Mouse (Mus musculus) hematopoietic stem cell, adult 5-6 weeks (primary cell): Measurements from ENCODE around the gene Slc35a1. TPM values are rescaled to one million over a fixed set of nuclear protein-coding genes. Genes with fewer than 3 reads are reported as not detected.
A peak's percentile ranks its signal among the peaks of the same experiment; 100 is the strongest.

Source experiments
- ATAC-seq, 2 experiments: fragments of 125-278 bp in 1 of 2; replicated peaks in 1 of 2; 2 replicates each; pipeline ENCODE4 v1.8.0; 2016 to 2017; ENCODE audit warnings: inconsistent platforms in 2 of 2, mild to moderate bottlenecking in 2 of 2, moderate number of reproducible peaks in 2 of 2, low read depth in 1 of 2, moderate TSS enrichment in 1 of 2; ENCODE audit not compliant: low FRiP score in 2 of 2, poor library complexity in 2 of 2, severe bottlenecking in 2 of 2, insufficient read depth in 1 of 2, low TSS enrichment in 1 of 2
- total RNA-seq: library from RNA; stranded (forward); fragments of 172-1452, 232-1000 nt; gene quantifications from 2 replicates; pipeline ENCODE4 v1.2.3, GENCODE M21; 2017

The Slc35a1 gene
- total RNA-seq, 1 experiment from 2014 or later, result 44.1 TPM

DNA sequence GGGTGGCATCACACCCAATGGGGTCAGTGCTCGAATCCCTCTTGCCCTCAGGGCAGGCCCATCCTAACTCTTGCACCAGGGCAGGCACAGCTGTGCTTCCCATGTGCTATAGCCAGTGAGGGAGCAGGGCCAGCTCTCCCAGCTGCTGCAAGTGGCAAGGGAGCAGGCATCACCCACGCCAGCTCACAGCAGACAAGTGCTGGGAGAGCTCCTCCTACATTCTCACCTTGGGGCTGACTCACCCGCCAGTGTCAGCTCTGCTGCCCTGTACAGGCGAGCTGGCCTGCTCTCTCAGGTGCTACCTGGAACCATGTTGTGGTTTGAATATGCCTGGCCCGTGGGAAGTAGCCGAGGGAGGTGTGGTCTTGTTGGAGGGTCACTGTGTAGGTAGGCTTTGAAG is 25.3 kb downstream of the Slc35a1 start:
- ATAC-seq, result no peak

DNA sequence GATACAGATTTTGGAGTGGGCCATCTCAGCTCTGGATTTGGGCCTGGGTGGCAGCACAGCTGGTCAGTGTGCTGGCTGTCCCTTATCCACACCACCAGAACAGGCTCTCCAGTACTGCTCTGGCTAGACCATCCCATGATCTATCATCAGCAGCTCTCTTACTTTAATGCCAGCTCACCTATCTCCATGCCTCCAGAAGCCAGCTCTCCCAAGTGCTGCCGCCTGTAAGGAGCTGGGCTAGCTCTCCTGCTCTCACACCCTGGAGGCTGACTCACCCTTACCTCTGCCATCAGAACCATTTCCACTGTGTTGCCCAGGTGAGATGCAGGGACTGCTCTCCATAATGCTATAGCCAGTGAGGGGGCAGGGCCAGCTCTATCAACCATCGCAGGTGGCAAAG is 25.7 kb downstream of the Slc35a1 start:
- ATAC-seq, result no peak

DNA sequence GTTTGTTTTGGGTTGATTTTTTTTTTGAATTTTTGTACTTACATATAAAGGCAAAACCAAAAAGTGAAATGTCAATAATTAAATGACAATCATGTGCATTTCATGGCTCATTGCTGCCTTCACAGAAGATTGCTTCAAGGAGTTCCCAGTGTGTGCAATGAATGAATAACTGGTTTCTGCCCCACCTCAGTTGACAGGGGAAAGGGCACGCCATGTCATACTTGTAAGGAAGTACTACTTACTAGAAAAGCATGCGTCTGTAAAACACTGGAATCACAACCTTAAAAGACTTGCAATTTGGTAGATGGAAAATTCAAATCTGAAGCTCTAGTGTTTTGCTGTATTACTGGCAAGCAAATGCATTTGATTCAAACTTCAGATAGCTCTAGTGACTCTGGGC is 28.2 kb downstream of the Slc35a1 start:
- ATAC-seq, result no peak

DNA sequence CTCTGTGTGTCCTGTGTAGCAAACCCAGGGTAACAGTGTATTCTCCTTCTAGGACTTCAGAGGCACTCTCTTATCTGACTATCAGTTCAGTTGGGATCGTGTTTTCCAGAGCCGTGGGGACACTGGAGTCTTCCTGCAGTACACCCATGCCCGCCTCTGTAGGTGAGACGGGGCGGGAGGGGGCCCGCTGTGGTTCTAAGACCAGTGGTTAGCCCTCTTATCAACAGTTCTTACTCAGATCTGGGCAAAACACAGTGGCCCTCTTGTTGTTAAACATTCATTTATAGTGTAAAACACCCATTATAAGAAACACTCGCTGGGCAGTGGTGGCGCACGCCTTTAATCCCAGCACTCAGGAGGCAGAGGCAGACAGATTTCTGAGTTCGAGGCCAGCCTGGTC is 31.1 kb downstream of the Slc35a1 start:
- ATAC-seq, result no peak

DNA sequence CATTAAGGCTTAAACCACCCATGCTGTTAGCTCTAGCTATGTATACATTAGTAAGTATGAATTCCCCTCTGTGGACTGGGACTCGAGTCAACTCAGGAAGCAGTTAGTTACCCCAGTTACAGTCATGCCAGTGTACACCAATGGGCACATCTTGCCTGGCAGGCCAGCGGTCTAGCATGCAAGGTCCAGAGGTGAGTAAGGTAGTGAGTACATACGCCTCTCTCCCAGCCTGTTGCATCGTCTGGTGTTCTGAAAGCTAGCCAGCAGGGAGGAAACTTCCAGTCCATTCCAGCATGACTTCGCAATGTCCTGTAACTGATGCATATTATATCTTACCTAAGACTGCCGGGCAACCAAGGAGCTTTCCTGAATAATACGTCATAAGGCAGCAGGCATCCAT is 34.1 kb downstream of the Slc35a1 start:
- ATAC-seq, result no peak

DNA sequence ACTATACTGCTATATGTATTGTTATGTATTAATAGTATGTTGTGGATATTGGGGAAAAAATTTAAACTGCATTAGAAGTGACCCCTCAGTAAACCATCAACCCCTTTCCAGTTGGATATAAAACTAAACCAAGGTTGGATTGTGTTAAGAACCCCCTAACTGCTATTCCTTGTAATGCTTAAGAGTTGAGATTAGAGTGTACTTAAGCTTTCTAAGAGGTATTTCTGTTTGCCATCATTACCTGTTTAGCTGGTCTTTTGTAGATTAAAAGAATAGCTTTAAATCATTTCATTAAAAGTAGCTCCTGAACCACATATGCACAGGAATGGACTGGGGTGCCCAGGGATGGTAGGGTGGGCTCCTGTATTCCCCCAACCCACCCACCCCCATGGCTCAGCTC is 42.5 kb downstream of the Slc35a1 start:
- ATAC-seq, result no peak

DNA sequence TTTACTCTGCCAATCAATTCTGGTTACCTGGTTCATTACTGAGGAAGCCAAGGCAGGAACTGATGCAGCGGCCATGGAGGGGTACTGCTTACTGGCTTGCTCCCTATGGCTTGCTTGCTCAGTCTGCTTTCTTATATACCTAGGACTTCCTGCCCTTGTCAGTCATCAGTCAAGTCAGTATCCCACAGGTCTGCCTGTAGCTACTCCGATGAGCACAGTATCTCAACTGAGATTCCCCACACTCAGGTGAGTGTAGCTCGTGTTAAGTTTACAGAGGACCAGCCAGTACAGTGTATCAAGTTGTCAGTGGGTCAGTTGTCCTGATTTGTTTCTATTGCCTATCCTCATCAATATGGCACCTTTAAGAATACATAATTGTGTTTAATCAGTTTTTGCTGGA is 46.5 kb downstream of the Slc35a1 start:
- no peak for ATAC-seq

DNA sequence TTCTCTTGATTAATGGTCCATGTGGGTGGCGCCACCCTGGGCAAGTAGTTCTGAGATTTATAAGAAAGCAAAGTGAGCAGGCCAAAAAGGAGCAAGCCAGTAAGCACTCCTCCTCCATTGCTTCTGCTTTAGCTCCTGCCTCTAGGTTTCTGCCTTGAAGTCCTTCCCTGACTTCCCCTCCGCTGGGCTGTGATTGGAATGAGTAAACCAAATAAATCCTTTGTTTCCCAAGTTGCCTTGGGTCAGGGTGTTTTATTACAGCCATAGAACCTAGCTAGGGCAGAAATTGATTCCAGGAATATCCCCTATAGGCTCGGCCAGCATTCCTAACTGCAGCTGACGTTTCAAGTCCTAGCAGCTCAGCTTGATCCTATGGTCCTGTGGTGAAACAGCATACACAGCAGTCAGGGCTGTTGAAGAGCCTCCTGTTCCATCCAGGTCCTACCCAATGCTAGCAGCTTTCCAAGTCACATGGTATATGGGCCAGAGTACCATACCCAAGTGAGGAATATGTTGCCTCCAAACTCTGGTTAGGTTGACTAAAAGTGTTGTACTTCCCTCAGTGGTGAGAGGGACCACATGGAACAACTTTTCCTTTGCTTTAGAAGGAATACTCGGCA is 47.4 kb downstream of the Slc35a1 start:
- ATAC-seq, result no peak

DNA sequence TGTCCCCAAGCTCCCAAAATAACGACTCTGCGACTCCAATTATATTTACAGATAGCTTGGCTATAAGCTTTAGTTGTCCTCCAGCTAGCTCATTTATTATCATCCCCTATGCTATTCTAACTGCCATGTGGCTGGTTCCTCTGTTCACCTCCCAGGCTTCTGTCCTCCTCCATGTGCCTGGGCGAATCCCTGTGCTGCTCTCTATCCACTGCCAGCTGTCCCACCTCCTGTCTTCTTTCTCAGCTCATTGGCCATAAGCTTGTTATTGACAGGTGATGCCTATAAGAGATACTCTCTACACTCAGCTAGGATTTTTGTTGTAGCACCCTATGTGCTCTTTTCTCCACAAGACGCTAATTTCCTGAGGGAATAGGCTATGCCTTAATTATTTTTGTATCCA is 49.4 kb downstream of the Slc35a1 start:
- no peak for ATAC-seq

DNA sequence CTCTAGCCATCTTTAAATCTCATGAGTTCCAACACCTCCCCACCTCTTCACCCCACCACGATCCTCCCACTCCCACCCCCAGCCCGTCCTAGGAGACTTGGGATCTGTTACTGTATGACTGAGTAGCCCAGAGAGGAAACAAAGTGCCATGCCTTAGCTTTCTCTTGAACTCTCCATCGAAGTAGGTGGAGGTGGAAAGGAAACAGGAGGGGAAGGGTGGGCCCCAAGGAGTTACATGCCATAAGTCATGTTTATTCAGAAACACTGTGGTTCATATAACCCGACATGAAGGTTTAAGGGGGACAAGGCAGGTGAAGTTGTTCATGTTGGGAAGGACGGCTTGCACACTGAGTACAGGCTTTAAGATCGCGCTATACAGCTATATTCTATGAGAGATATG is 49.9 kb downstream of the Slc35a1 start:
- ATAC-seq, result no peak

DNA sequence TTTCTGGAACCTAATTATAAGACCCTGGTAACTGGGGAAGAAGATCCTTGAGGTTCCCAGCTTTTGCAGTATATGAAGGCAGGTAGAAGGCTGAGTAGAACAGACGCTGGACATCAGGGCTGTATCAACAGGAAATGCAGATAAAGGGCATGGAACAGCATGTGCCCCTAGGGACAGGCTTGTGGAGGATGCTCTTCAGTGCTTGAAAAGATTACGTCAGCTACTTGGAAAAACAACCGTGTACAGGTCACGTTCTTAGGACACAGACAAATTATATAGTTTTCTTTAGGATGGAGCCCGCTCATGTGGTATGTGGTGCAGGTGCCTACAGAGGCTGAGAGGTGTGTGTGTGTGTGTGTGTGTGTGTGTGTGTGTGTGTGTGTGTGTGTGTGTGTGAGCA is 51.2 kb downstream of the Slc35a1 start:
- no peak for ATAC-seq

DNA sequence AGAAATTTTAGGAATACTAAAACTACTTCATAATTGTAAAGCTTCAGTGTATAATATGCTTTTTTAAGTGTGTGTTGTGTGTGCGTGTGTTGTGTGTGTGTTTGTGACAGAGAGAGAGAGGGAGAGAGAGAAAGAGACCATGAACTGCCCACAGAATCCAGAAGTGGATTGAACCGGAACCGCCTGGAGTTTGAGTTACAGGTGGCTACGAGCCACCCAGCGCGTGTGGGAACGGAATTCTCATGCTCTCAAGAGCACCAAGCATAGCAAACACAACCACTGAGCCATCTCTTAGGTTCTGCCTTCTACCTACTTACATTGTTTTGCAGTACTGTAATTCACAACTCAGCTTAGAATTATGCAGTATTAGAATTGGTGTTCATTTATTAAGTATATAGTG is 53.1 kb downstream of the Slc35a1 start:
- ATAC-seq, result no peak

DNA sequence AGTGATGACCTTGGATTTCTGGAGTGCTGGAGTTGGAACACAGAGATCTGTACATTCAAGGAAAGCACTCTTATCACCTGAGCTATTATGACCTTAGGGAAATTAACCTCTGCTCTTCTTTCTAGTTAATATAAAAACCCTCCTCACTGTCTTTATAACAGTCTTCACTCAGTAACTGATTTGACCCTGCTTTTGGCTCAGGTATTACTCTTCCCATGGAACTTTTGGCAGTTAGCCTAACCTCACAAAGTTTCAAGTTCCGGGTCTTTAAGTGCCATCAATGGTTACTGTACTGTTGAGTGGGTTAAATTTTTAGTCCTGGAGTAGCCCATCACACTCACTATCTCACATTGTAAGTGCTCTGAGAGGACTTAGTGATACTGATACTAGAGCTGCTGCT is 57.3 kb downstream of the Slc35a1 start:
- no peak for ATAC-seq

DNA sequence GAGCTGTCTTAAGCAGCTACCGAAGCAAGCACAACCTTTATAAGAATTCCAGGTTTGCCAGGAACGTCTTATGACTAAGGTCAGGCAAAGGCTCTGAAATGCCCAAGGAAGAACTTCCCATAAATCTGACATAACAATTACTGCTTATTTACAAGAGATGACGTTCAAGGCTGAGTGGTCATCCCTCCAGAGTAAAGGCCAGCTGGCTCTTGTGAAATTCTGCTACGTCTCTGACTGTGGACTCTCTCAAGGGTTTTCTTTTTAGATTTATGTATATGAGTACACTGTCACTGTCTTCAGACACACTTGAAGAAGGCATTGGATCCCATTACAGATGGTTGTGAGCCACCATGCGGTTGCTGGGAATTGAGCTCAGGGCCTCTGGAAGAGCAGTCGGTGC is 60.8 kb downstream of the Slc35a1 start:
- ATAC-seq, result no peak

DNA sequence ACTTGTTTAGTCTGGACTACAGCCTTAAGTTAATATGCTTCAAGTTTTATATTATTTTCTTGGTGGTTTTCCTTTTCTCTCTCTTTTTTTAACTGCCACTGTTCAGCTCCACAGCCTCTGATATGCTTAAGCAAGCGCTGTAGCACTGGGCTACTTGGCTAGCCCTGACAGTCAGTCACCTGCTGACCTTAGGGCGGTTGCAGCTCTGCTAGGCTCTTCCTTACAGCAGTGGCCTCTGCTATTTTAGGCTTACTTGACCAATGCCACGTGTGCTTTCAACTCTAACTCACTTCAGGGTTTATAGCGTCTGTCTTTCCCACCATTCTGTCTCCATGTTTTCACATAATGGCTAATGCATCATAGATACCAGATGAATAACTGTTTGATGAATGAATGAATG is 61.7 kb downstream of the Slc35a1 start:
- ATAC-seq, result no peak

DNA sequence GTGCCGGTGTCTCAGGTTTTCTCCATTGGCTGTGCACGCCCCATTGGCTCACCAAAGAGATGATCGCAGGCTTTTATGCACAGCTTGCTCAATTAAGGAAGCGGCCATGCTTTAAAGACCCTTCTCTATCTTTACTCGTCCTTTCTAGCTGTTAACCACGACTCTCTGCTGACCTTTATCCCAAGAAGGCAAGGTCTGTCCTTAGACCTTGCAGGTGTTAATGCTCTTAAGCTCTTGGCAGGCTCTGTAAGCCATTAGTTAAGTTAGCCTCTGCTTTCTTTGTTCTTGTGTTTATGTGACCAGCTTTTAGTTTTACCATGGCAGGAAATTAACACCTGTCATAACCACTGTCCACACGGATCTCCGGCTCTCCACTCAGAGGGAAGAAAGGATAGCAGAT is 71.1 kb downstream of the Slc35a1 start:
- ATAC-seq, result no peak

DNA sequence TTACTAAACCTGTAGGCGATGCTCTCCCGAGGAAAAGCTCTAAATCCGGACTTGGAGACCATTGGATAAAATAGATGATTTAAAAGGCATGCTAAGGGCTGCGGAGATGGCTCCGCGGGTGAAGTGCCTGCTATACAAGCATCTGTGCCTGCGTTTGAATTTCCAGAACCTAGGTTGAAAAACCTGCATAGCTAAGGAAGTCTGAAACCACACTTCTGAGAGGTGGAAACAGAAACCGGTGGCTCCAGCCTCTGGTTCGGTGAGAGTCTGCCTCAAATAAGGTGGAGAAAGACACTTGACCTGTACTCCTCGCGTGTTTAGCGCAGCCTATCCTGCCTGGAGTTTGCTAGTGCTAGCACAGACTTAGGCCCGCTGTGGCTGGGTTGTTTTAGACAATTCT is 71.9 kb downstream of the Slc35a1 start:
- peak; percentile 9 to 25; a peak in 2 of 4 replicates for ATAC-seq

DNA sequence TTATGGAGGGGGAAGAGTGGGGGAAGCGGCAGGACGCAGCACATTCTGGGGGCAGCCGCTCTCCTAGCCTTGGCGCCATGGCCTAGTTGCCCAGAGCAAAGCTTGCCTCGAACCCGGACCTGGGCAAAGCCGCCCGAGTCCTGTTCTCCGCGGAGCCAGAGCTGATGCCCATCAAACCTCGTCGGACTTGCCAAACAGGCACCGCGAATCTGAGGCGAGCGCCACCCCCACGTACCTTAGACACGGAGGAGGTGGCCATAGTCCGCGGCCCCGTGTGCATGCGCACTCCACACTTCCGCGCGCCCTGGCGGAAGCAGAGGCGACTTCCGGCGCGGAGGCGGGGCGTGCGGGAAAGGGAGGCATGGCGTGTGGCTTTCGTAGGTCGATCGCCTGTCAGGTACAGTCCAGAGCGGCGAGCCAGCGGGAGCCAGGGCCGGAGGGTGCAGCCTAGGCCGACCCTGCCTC is 72.6 kb downstream of the Slc35a1 start, which contains the start of the genes Orc3 and Rars2:
Orc3 (minus strand) TSS at position 315 of the 465 bp plus-strand sequence.
Rars2 (plus strand) TSS at position 328 of the 465 bp plus-strand sequence.
- ATAC-seq, result peak; percentile 96 to 99

DNA sequence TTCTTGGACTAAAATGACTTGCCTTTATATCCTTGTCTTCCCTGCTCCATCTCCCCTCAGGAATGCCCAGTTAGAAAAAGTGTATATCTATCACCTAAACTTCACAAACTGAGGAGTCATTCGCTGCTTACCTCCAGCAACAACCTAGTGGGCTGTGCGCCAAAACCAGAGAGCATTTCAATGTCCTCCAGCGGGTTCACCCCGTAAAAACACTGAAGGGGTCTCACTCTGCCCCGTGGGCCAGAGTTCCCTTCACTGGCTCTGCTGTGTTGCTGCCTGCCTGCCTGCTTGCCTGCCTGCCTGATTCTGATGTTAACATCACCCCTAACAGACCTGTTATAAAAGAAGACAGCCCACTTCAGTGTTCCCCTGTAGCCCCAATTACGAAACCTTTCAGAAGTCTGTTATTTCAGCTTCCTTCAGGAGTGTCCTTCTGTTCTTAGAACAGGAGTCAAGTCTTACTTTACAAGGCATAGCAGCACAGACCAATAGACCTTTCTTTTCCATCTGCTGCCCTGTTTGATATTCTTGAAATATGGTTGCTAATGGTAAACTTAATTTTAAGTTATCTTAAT is 73.6 kb downstream of the Slc35a1 start:
- no peak for ATAC-seq
